Mouse (Mus musculus) ovary, postnatal 36 days (tissue): ENCODE measurements around the gene Dnmt3a.

ENCODE experiments used
- DNase-seq: peaks from one replicate; pipeline ENCODE4 v3.0.0; 2022; ENCODE audit warnings: low spot score, mixed read lengths

The Dnmt3a gene

DNA sequence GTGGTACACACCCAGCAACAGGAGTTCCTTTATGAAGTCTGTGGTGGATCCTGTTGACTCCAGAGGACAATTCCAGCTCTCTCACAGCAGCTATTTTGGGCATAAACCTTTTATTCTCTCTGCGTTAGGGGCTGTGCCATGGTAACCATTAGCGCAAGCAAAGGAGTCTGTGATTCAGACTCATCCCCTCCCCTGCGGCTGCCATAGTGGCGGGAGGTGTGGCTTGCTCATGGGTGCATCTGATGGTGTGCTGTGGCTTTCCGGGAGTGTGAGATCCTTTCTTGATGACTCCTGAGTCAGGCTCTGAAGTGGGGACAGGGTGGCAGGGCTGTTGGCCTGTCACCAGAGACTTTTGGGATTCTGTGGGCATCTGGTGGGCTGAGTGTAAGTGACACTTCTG lies 17.6 kb downstream of the Dnmt3a start:
- no peak for DNase-seq

GRCm38 (mm10) chr12:3824906-3825713 lies 19.3 kb downstream of the Dnmt3a start:
- DNase-seq = no peak

DNA sequence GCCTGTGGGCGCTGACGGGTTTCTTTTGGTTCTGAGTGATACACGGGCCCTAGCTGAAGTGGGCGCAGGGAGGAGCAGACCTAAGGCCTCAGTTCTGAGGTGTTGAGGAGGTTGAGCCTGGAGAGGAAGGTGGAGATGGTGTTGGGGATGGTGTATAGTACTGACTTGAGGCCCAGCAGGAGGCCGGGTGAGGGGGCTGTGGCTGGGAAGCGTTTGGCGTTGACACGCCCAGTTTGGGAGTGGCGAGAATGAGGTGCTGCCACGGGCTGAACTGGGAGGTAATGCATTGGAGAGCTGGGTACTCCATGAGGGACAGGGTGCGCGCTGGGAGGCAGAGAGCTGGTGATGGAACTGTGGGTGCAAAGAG lies 19.9 kb downstream of the Dnmt3a start:
- no peak for DNase-seq

DNA sequence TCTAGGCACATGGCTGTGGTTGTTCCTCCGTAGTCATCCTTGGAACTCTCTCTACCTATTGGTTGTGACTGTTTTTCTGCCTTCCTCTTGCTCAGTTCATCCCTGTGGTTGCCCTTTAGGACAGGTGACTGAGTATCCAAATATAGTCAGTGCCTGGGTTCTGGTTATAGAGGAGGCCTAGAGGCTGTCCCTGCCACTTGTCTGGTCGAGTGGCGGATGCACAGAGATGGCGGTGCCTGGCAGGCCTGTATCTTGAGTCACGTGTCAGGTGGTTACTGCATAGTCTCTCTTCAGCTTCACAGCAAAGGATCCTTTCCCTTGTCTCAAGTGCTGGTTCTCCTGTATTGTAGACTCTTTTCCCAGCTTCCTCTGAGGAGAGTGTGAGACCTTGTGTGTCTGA lies 22.0 kb downstream of the Dnmt3a start:
- no peak for DNase-seq

DNA sequence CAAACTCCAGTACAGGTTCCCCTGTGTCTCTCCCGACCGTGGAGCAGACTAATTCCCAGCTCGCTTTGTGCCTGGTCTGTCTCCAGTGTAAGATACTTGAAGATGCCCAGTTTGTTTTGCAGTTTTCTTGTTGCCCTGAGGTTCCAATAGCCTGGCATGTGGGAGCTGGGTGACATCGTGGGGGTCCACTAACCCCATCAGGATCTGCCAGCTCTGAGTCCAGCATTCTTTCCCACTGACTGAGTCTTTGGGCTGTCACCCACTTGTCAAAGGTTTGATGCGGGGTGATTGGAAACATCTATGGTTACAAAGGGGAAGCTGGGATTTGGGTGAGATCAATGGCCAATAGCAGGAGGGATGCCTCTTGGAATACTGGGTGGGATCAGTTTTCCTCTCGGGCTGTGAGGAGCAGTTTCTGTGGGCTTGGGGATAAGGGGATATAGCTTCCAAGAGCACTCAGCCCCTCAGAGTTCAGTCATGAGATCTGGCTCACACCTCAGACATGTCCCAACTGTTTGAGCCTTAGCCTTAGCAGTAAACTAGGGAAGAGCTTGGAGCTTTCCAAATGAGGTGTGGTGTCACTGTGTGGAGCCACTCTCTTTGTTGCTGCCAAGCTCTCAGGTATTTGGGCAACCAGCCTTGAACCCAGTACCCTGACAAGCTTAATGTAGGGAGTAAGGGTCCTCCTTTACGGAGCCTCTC lies 27.4 kb downstream of the Dnmt3a start:
- DNase-seq = no peak

GRCm38 (mm10) chr12:3833851-3834273 lies 28.1 kb downstream of the Dnmt3a start:
- peak; percentile 68 for DNase-seq

DNA sequence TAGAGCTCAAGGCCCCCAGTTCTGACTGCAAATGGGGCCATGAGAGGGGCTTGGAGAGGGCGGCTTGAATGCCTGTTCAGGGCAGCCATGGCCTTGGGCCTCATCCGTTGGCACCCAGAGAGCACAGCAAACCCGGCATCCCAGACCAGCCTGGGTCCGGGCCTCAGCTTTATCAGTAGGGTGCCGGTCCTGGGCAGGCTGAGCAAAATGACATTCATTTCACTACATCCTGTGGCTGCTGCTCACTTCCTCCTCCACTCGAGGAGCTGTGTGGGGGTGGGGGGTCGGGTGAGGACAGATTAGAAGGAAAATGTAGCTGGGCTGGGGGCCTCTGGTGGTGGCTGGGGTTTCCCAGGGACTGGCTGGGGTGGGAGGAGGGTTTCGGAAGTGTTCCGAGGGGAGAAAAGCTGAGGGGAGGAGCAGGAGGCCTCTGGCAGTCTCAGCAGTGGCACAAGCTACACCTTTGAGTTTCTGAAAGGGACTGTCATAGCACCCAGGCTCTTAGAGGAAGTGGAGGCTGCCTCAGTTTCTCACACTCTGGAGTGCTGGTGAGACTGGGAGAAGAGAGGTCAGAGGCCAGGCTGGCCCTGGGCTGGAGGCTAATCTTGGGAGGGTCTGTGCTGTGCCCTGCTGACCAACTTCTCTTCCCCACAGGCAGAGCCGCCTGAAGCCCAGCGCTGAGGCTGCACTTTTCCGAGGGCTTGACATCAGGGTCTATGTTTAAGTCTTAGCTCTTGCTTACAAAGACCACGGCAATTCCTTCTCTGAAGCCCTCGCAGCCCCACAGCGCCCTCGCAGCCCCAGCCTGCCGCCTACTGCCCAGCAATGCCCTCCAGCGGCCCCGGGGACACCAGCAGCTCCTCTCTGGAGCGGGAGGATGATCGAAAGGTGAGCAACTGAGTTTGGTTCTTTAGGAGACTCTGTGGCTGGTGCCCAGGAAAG lies 28.8 kb downstream of the Dnmt3a start:
- DNase-seq = peak; percentile 58

GRCm38 (mm10) chr12:3835576-3835975 lies 29.8 kb downstream of the Dnmt3a start:
- DNase-seq = no peak

DNA sequence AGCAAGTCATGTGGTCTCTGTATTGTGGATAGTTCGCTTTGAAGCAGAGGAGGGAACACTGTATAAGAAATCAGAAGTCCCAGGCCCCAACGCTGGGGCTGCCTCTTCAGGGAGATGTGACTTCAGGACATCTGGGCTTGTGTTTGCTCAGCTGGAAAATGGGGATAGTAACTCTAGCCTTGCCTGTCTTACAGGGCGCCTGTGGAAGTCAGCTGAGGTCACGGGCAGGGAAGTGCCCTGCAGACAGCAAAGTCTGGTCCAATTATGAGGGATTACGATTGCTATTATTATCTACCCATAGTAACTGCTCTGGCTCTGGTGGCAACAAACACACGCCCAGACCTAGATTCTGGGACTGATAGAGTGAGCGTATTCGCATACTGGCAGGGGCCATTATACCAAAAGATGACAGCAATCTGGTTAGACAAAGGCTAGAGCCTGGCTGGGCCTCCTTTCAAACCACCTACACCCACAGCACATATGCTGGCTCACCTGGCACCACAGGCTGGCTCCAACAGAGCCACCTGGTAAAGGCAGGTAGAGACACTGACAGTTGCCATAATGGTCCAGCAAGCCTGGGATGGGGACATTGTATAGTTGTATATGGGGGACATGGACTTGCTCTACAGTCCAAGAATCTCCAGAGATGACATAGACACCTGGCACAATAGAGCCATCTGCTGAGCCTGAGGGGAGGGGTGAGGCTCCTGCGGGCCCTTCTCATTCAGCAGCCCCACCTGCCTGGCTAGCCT lies 31.4 kb downstream of the Dnmt3a start:
- DNase-seq = no peak

GRCm38 (mm10) chr12:3838009-3838408 lies 32.2 kb downstream of the Dnmt3a start:
- no peak for DNase-seq

- no peak for DNase-seq
Observed at GRCm38 (mm10) chr12:3839662-3840061, 33.9 kb downstream of the Dnmt3a start.

GRCm38 (mm10) chr12:3841121-3841520 lies 35.3 kb downstream of the Dnmt3a start:
- DNase-seq = peak; percentile 65

- DNase-seq = no peak
Observed at GRCm38 (mm10) chr12:3842843-3843242, 37.0 kb downstream of the Dnmt3a start.

- DNase-seq = no peak
Observed at GRCm38 (mm10) chr12:3843371-3843861, 37.6 kb downstream of the Dnmt3a start.

DNA sequence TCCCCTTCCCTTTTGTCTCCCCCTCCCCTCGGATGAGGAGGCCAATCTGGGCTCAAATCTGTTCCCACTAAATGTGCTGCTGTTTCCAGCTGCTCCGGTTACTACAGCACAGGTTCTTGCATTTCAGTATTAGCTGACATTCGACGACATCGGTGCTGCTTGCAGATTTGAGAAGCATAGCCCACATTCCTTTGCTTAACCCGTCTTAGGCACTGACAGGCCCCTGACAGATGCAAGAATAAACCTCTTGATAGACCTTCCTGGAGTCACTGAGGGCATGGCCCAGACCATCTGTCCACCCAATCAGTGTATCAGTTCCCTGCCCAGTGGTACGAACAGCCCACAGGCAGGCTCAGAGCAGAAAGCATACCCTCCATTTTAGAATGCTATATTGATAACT lies 38.1 kb downstream of the Dnmt3a start:
- no peak for DNase-seq

- no peak for DNase-seq
Observed at GRCm38 (mm10) chr12:3844335-3844734, 38.5 kb downstream of the Dnmt3a start.

DNA sequence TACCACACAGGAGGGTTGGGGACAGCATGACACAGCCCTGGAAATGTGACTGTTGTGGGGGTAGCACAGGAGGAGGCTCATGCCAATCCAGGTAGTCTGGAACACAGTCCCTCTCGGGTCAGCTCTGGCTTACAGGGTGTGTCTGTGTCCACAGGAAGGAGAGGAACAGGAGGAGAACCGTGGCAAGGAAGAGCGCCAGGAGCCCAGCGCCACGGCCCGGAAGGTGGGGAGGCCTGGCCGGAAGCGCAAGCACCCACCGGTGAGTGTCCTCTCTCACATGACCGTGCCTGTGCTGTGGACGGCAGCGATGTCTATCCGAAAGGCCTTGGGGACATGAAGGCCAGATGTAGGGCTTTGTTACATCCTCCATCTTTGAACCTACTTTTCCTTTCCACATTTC lies 43.7 kb downstream of the Dnmt3a start:
- no peak for DNase-seq

DNA sequence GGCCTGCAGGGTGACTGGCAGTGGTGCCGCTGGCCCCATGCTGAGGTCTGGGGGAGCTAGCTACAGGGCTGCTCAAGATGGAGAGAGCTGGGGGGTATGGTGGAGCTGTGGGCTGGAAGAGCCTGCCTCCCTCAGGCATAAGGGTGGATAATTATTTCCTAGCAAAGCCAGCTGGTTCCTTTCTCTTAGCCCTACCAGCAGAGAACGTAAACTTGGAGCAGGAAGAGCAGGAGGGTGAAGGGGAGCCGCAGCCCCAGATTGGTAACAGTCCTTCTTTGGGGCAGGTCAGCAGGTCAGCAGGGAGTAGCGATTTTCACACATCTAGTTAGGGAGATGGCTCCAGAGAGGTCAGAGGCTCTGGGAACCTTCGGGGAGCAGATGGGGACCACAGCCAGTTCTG lies 44.4 kb downstream of the Dnmt3a start:
- DNase-seq = no peak

DNA sequence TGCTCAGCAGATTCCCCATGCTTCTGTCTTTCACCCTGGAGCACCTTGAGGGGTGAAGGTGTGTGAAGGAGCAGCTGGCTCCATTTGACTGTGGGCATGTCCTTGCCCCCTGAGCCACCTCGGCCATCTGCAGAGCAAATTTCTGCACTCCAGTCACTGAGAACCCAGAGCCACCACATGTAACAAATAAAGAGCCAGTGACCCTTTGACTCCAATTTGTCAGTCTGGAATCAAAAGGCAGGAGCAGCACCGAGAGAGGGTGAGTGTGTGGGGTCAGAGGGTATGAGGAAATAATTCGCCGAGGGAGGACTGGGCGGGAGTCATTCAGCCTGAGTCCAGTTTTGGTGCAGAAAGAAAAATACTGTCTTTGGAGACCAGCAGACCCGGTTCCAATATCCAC lies 44.9 kb downstream of the Dnmt3a start:
- DNase-seq = no peak

DNA sequence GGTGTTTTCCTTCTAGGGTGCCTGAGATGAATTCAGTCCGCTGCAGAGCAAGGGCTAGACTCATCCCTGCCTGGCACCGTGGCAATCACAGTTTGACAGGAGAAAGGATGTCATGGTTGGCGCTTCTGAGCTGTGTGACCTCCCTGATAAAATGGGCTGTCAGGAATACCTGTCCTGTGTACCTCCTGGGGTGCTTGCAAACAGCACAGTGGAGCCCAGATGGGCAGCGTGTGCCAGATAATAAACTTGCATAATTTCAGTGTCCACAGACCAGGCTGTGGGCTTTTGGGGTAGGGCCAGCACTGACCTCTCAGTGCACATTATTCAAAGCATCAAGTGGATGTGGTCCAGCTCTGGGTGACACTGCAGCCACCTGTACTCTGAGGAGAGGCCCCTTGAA lies 45.4 kb downstream of the Dnmt3a start:
- DNase-seq = no peak

GRCm38 (mm10) chr12:3852521-3852920 lies 46.7 kb downstream of the Dnmt3a start:
- DNase-seq = no peak

DNA sequence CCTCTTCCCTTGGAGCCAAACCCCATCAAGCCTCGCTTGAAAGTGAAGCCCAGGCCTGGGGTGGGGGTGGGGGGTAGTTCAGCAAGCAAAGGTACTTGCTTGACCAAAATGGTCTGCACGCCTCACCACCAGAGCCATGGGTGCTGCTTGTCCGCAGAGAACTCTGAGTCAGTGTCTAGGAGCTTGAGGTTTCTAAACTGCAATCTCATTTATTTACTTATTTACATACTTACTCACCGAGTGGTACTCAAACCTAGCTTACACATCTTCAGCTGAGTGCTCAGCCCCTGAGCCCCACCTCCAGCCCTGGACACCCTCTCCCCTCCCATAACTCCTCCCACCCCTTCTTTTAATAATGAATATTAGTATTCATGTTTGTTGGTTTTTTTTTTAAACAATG lies 48.6 kb downstream of the Dnmt3a start:
- no peak for DNase-seq
